8 mouse cellular contexts compared by ENCODE assay signal in the genomic region with DNA sequence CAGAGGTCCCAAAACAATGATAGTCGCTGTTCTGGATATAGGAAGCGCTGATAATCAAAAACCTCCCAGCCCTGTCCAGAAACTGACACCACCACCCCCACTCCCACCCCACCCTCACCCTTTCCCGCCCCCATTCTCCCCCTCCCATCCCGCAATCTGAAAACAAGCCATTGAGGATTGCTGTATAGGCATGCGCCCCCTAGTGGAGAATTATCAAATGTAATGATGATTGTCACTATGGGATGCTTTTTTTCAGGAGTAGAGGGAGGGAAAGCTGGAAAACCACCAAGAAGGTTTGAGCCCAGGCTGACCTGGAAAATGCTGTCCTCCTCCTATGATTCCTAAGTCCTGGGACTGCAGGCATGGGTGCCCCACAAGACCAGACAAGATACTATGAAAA.
DNase-seq lines count a peak whose midpoint lies in the region; ATAC-seq and TF ChIP-seq lines count a peak whose summit lies in the region.

No protein-coding gene starts in this region.

- no peak overlapping the region for H3K27ac ChIP-seq in forebrain, postnatal 0 days (ENCODE audit: low read depth, low read length)
- H3K27ac ChIP-seq in forebrain, embryonic 15.5 days (replicated peaks): no peak overlapping the region
- no peak overlapping the region for H3K27ac ChIP-seq in midbrain, embryonic 14.5 days (replicated peaks; ENCODE audit: low read depth, low read length)
- no peak overlapping the region for H3K27ac ChIP-seq in midbrain, embryonic 16.5 days (ENCODE audit: low read length)
- H3K27ac ChIP-seq in heart, embryonic 15.5 days: no peak overlapping the region

- no peak for ATAC-seq in forebrain, postnatal 0 days
- ATAC-seq in forebrain, embryonic 15.5 days (replicated peaks): no peak
- ATAC-seq in midbrain, embryonic 14.5 days (ENCODE audit: low FRiP score, low TSS enrichment): no peak
- no peak for ATAC-seq in midbrain, embryonic 16.5 days
- ATAC-seq in heart, embryonic 15.5 days (replicated peaks; ENCODE audit: insufficient number of reproducible peaks, insufficient read depth, low FRiP score, low read depth): no peak

- H3K9me3 ChIP-seq in forebrain, postnatal 0 days (ENCODE audit: low read length): no peaks in the 10 kb centered on the region
- no peaks in the 10 kb centered on the region for H3K9me3 ChIP-seq in forebrain, embryonic 15.5 days
- H3K9me3 ChIP-seq in midbrain, embryonic 14.5 days (ENCODE audit: control insufficient read depth, low read length): no peaks in the 10 kb centered on the region
- no peaks in the 10 kb centered on the region for H3K9me3 ChIP-seq in midbrain, embryonic 16.5 days (replicated peaks; ENCODE audit: control insufficient read depth, low read length, poor library complexity, severe bottlenecking)
- no peaks in the 10 kb centered on the region for H3K9me3 ChIP-seq in heart, embryonic 15.5 days (replicated peaks)

- DNase-seq in forebrain, postnatal 0 days: peak; percentile 44
- DNase-seq in midbrain, embryonic 14.5 days: peak; percentile 75
- DNase-seq in testis, postnatal 14 days (ENCODE audit: low spot score): peak; percentile 27
- no peak for DNase-seq in thymus, postnatal 25 days
- no peak for DNase-seq in spleen, postnatal 4 days (ENCODE audit: low spot score in 2 of 2)

- TF ChIP-seq CTCF in forebrain, postnatal 0 days (IDR thresholded peaks at IDR 0.05; ENCODE audit: low read depth): peak; percentile 73

- no peaks in the 10 kb centered on the region for H3K4me1 ChIP-seq in forebrain, postnatal 0 days (ENCODE audit: insufficient read depth)
- peaks cover 2% of the 10 kb centered on the region; the same call in 1 of the 2 replicates for H3K4me1 ChIP-seq in forebrain, embryonic 15.5 days
- H3K4me1 ChIP-seq in midbrain, embryonic 14.5 days (ENCODE audit: control insufficient read depth, insufficient read depth, low read length): peaks cover 4% of the 10 kb centered on the region
- peaks cover 7% of the 10 kb centered on the region for H3K4me1 ChIP-seq in midbrain, embryonic 16.5 days (ENCODE audit: control insufficient read depth, insufficient read depth, low read length)
- H3K4me1 ChIP-seq in heart, embryonic 15.5 days (replicated peaks): peaks cover 2% of the 10 kb centered on the region; the same call in 1 of the 2 replicates

- H3K4me3 ChIP-seq in forebrain, postnatal 0 days (ENCODE audit: low read depth, low read length): no peak overlapping the region
- no peak overlapping the region for H3K4me3 ChIP-seq in forebrain, embryonic 15.5 days
- no peak overlapping the region for H3K4me3 ChIP-seq in midbrain, embryonic 14.5 days (replicated peaks; ENCODE audit: low read depth, low read length)
- no peak overlapping the region for H3K4me3 ChIP-seq in midbrain, embryonic 16.5 days (ENCODE audit: low read depth, low read length)
- H3K4me3 ChIP-seq in heart, embryonic 15.5 days: no peak overlapping the region

- H3K4me2 ChIP-seq in forebrain, postnatal 0 days (ENCODE audit: low read depth): no peak overlapping the region
- no peak overlapping the region for H3K4me2 ChIP-seq in forebrain, embryonic 15.5 days (replicated peaks)
- no peak overlapping the region for H3K4me2 ChIP-seq in midbrain, embryonic 14.5 days (ENCODE audit: low read length)
- no peak overlapping the region for H3K4me2 ChIP-seq in midbrain, embryonic 16.5 days (ENCODE audit: low read length)
- peak overlapping the region; percentile 12; the same call in 1 of the 2 replicates for H3K4me2 ChIP-seq in heart, embryonic 15.5 days

- H3K9ac ChIP-seq in forebrain, postnatal 0 days: no peak overlapping the region
- no peak overlapping the region for H3K9ac ChIP-seq in forebrain, embryonic 15.5 days (replicated peaks)
- no peak overlapping the region for H3K9ac ChIP-seq in midbrain, embryonic 14.5 days (replicated peaks; ENCODE audit: low read length)
- H3K9ac ChIP-seq in midbrain, embryonic 16.5 days (ENCODE audit: low read depth, low read length): no peak overlapping the region
- H3K9ac ChIP-seq in heart, embryonic 15.5 days: no peak overlapping the region

- 22% methylated on average over 5 of the region's 5 CpGs for WGBS in forebrain, postnatal 0 days
- WGBS in forebrain, embryonic 15.5 days: 24% methylated on average over 5 of the region's 5 CpGs
- 19% methylated on average over 5 of the region's 5 CpGs for WGBS in midbrain, embryonic 14.5 days
- 18% methylated on average over 5 of the region's 5 CpGs for WGBS in midbrain, embryonic 16.5 days
- 22% methylated on average over 5 of the region's 5 CpGs for WGBS in heart, embryonic 15.5 days

- H3K27me3 ChIP-seq in forebrain, postnatal 0 days (ENCODE audit: insufficient read depth, low read length): no peaks in the 10 kb centered on the region
- H3K27me3 ChIP-seq in forebrain, embryonic 15.5 days: no peaks in the 10 kb centered on the region
- H3K27me3 ChIP-seq in midbrain, embryonic 14.5 days (ENCODE audit: control insufficient read depth, insufficient read depth, low read length): no peaks in the 10 kb centered on the region; the same call in none of the 2 replicates
- no peaks in the 10 kb centered on the region for H3K27me3 ChIP-seq in midbrain, embryonic 16.5 days (ENCODE audit: control insufficient read depth, insufficient read depth, low read depth, low read length)
- H3K27me3 ChIP-seq in heart, embryonic 15.5 days: no peaks in the 10 kb centered on the region

- no peaks in the 10 kb centered on the region for H3K36me3 ChIP-seq in forebrain, postnatal 0 days (ENCODE audit: insufficient read depth)
- no peaks in the 10 kb centered on the region for H3K36me3 ChIP-seq in forebrain, embryonic 15.5 days
- no peaks in the 10 kb centered on the region for H3K36me3 ChIP-seq in midbrain, embryonic 14.5 days (ENCODE audit: control insufficient read depth, insufficient read depth, low read length)
- H3K36me3 ChIP-seq in midbrain, embryonic 16.5 days (ENCODE audit: control insufficient read depth, insufficient read depth, low read length): no peaks in the 10 kb centered on the region
- no peaks in the 10 kb centered on the region for H3K36me3 ChIP-seq in heart, embryonic 15.5 days

Comparison
In these comparisons a context has a peak if more than half of its experiments do, and no peak if none do; other contexts are left out.
1. DNase-seq: peak in forebrain, postnatal 0 days (single experiment), midbrain, embryonic 14.5 days (single experiment) and testis, postnatal 14 days (single experiment); none in thymus, postnatal 25 days (single experiment) and spleen, postnatal 4 days (0 of 2).